Mouse (Mus musculus) hindbrain, postnatal 0 days (tissue): ENCODE measurements around the gene Zfp106. TPM values are rescaled to one million over a fixed set of nuclear protein-coding genes. Genes with fewer than 3 reads are reported as not detected.
A peak's percentile ranks its signal among the peaks of the same experiment; 100 is the strongest.

Source experiments
- ATAC-seq: fragments of 200-750 bp; cut with Nextera tagmentation; 2 replicates; pipeline ENCODE4 v1.8.0; 2017; ENCODE audit warnings: mild to moderate bottlenecking, moderate TSS enrichment, moderate library complexity
- DNase-seq: peaks from one replicate; pipeline ENCODE4 v3.0.0-alpha.2; 2015; ENCODE audit warnings: low spot score
- H3K27ac ChIP-seq: fragments of 300-500 bp; sonication (generic); 2 replicates; pipeline ENCODE4 v1.5.1; 2014; ENCODE audit warnings: mild to moderate bottlenecking
- H3K27me3 ChIP-seq: fragments of 300-500 bp; sonication (generic); 2 replicates; pipeline ENCODE4 v1.6.1; 2014; ENCODE audit warnings: low read length, mixed read lengths; ENCODE audit not compliant: insufficient read depth
- H3K36me3 ChIP-seq: fragments of 300-500 bp; sonication (generic); 2 replicates; pipeline ENCODE4 v1.6.1; 2014; ENCODE audit warnings: low read length, mixed read lengths; ENCODE audit not compliant: insufficient read depth
- H3K4me1 ChIP-seq: fragments of 300-500 bp; sonication (generic); 2 replicates; pipeline ENCODE4 v1.6.1; 2014; ENCODE audit warnings: antibody characterized with exemption, low read length, mixed read lengths; ENCODE audit not compliant: insufficient read depth
- H3K4me2 ChIP-seq: fragments of 300-500 bp; sonication (generic); 2 replicates; pipeline ENCODE4 v1.6.1; 2014; ENCODE audit warnings: low read depth, mild to moderate bottlenecking, low read length, moderate library complexity, mixed read lengths
- H3K4me3 ChIP-seq: fragments of 300-500 bp; sonication (generic); 2 replicates; pipeline ENCODE4 v1.5.1; 2014; ENCODE audit warnings: low read length
- H3K9ac ChIP-seq: fragments of 300-500 bp; sonication (generic); replicated peaks from 2 replicates; pipeline ENCODE4 v1.6.1; 2014; ENCODE audit warnings: mild to moderate bottlenecking, low read length, moderate library complexity, mixed read lengths
- H3K9me3 ChIP-seq: fragments of 300-500 bp; sonication (generic); 2 replicates; pipeline ENCODE4 v1.6.1; 2016; ENCODE audit warnings: low read length, mixed read lengths
- CTCF ChIP-seq: IDR thresholded peaks from 2 replicates; pipeline ENCODE4 v1.5.1; 2016; ENCODE audit warnings: antibody characterized with exemption, control low read depth, low read depth
- WGBS: fragments of 180-500 bp; shearing (Covaris S2); extraction: QIAGEN DNeasy Blood & Tissue Kit; methylation state at CpG from one replicate; pipeline ENCODE4 v1.1.7; 2014; 5-methylcytosine and 5-hydroxymethylcytosine counted together
- polyA plus RNA-seq: library from polyadenylated mRNA; unstranded; fragments of >200 nt; fragmentation: Nextera tagmentation; extraction: Ambion mirVana; gene quantifications from 2 replicates; pipeline ENCODE4 v1.2.1, GENCODE M21; 2015
- total RNA-seq: library from RNA; depleted of rRNA; stranded (reverse); fragments of >200 nt; gene quantifications from 2 replicates; pipeline ENCODE4 v1.2.3, GENCODE M21; 2014

Gene Zfp106
- total and polyA plus RNA-seq, 2 experiments from 2014 or later: 41.6 to 58.9 TPM

- DNase-seq: peak; percentile 74
- Histone ChIP-seq H3K27ac (no peak overlapping the region), H3K4me2 (no peak overlapping the region), H3K36me3 (no peaks in the 10 kb centered on the region), H3K9me3 (no peaks in the 10 kb centered on the region), H3K4me3 (no peak overlapping the region), H3K9ac (no peak overlapping the region), H3K27me3 (no peaks in the 10 kb centered on the region), H3K4me1 (no peaks in the 10 kb centered on the region)
- 56% methylated on average over 3 of the region's 3 CpGs for WGBS
- peak; percentile 73 for TF ChIP-seq CTCF
- peak; percentile 49; the same call in 1 of the 2 replicates for ATAC-seq
Observed at GRCm38 (mm10) chr2:120478600-120478999, 85.0 kb downstream of the Zfp106 start.

DNA sequence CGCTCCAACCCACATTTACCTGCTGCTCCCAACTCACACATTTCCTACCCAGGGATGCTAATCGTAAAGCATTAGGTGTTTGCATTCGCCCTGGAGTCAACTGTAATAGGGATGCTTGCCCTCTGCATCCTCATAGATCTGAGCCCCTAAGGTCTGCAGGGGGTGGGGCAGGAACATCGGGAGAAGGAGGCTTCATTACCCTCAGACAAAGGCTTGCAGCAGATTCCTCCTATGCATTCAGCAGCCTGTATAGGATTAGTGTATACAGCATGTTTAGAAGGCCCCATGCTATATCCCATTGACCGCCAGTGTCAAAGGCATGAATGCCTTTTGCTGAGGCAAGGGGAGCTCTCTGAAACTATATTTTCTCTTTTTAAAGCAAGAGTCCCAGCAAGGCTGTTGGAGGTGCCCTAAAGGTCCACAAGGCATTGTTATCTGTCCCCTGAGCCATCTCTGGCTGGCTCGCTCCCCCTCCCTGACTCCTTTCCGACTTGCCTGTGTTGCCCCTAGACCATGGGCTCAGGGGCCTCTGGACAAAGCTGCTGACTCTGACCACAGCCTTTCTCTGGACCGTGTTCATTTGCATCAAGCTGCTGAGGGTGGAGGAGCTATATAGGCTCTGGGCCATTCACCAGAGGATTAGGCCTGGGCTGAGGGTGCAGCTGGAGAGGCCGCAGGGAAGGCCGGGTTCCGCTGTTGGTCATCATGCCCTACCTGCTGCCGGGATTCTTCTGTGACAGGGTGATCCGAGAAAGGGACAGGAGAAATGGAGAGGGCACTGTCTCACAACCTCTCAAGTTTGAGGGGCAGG lies 87.2 kb downstream of the Zfp106 start:
- H3K27ac ChIP-seq: no peak overlapping the region
- WGBS: 64% methylated on average over 13 of the region's 13 CpGs
- no peak for ATAC-seq
- H3K4me1 ChIP-seq: no peaks in the 10 kb centered on the region
- no peak overlapping the region for H3K4me3 ChIP-seq
- TF ChIP-seq CTCF: no peak
- H3K9me3 ChIP-seq: no peaks in the 10 kb centered on the region
- DNase-seq: no peak
- H3K9ac ChIP-seq: no peak overlapping the region
- H3K36me3 ChIP-seq: no peaks in the 10 kb centered on the region
- no peaks in the 10 kb centered on the region for H3K27me3 ChIP-seq
- H3K4me2 ChIP-seq: no peak overlapping the region

DNA sequence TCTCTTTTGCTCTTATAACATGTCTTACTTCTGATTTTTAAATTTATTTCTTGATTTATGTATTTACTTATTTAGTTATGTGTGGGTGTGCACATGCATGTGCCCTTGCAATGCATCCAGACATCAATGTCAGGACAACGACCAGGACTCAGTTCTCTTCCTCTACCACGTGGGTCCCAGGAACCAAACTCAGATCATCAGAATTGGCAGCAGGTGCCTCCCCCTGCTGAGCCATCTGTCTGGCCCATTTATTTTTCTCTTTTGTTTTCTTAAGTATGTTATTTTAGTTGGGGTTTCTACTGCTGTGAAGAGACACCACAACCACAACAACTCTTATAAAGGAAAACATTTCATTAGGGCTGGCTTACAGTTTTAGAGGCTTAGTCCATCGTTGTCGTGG lies 92.8 kb downstream of the Zfp106 start:
- ATAC-seq: no peak

GRCm38 (mm10) chr2:120469715-120470114 lies 93.9 kb downstream of the Zfp106 start:
- 87% methylated on average over 10 of the region's 10 CpGs for WGBS
- no peak overlapping the region for H3K9ac ChIP-seq
- no peak for DNase-seq
- no peaks in the 10 kb centered on the region for H3K27me3 ChIP-seq
- TF ChIP-seq CTCF: no peak
- H3K27ac ChIP-seq: no peak overlapping the region
- no peak overlapping the region for H3K4me3 ChIP-seq
- no peaks in the 10 kb centered on the region for H3K4me1 ChIP-seq
- H3K9me3 ChIP-seq: no peaks in the 10 kb centered on the region
- H3K36me3 ChIP-seq: no peaks in the 10 kb centered on the region
- ATAC-seq: no peak
- no peak overlapping the region for H3K4me2 ChIP-seq

More for the DNA sequence above, 92.8 kb downstream of the Zfp106 start:
- no peaks in the 10 kb centered on the region for H3K27me3 ChIP-seq
- H3K4me2 ChIP-seq: no peak overlapping the region
- TF ChIP-seq CTCF: no peak
- no peak overlapping the region for H3K27ac ChIP-seq
- no peaks in the 10 kb centered on the region for H3K9me3 ChIP-seq
- H3K9ac ChIP-seq: no peak overlapping the region
- DNase-seq: no peak
- no peaks in the 10 kb centered on the region for H3K4me1 ChIP-seq
- WGBS: 60% methylated on average over 4 of the region's 4 CpGs
- H3K36me3 ChIP-seq: no peaks in the 10 kb centered on the region
- no peak overlapping the region for H3K4me3 ChIP-seq

DNA sequence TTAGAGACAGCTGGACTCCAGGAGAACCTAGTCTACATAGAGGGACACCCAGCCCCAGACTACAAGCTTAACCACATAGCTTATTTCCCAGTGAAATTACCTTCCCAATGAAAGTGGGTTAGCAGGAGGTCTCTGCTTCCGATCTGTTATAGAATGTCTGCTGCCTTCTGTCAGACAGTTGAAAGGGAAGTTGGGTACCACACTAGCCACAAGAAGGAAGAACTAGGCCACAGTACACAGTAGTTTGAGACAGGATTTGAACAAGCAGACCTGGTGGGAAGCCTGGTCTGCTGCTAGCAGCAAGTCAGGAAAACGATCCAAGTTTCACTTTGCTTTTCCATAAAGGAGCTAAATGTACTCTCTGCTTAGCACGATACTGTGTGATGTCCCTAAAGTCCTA lies 94.4 kb downstream of the Zfp106 start:
- ATAC-seq (no peak), DNase-seq (no peak)
- Histone ChIP-seq H3K27ac (no peak overlapping the region), H3K4me2 (no peak overlapping the region), H3K27me3 (no peaks in the 10 kb centered on the region), H3K4me3 (no peak overlapping the region), H3K4me1 (no peaks in the 10 kb centered on the region), H3K9me3 (no peaks in the 10 kb centered on the region), H3K9ac (no peak overlapping the region), H3K36me3 (no peaks in the 10 kb centered on the region)
- no peak for TF ChIP-seq CTCF
- 88% methylated on average over 3 of the region's 3 CpGs for WGBS

DNA sequence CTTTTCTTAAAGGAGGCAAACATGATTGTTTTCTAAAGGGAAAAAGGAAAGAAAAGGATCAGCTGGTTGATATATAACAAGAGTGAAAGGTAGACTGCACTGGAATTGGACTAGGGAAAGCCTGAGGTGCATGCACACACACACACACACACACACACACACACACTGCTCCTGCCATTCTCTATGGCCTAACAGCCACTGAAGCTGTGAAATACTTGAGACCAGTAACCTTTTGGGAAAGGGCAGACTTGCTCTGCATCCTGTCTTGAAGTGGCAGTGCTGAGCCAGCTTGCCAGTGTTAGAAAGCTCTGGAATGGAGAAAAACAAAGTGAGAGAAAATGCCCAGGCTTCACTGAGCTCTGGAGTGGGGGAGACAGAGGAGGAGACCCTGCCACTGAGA lies 95.6 kb downstream of the Zfp106 start:
- no peak for ATAC-seq
- H3K4me3 ChIP-seq: no peak overlapping the region
- no peak overlapping the region for H3K9ac ChIP-seq
- no peak for DNase-seq
- no peak for TF ChIP-seq CTCF
- H3K4me1 ChIP-seq: no peaks in the 10 kb centered on the region
- no peaks in the 10 kb centered on the region for H3K9me3 ChIP-seq
- no peaks in the 10 kb centered on the region for H3K27me3 ChIP-seq
- H3K4me2 ChIP-seq: no peak overlapping the region
- no peaks in the 10 kb centered on the region for H3K36me3 ChIP-seq
- H3K27ac ChIP-seq: no peak overlapping the region

DNA sequence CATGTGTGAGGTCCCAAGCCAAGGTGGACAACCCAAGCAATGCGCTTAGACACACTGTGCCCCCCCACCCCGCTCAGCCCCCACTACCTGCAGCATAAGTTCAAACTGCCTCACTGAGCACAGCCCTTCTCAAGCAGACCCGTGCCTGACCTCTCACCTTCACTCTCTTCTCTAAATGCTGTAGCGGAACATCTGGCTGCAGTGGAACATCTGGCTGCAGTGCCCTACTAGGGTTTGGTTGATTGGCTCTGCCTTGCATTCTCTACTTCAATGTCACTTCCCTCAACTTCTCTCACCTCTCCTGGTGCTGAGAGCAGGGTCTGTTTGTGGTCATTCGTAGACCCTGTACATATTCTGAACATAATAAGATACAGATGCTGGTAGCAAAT lies 98.3 kb downstream of the Zfp106 start:
- 92% methylated on average over 5 of the region's 5 CpGs for WGBS
- ATAC-seq (no peak), DNase-seq (no peak)
- H3K4me3 ChIP-seq: no peak overlapping the region
- H3K9ac ChIP-seq: no peak overlapping the region
- H3K4me1 ChIP-seq: no peaks in the 10 kb centered on the region
- H3K27ac ChIP-seq: no peak overlapping the region
- H3K27me3 ChIP-seq: no peaks in the 10 kb centered on the region
- no peak overlapping the region for H3K4me2 ChIP-seq
- H3K36me3 ChIP-seq: no peaks in the 10 kb centered on the region
- TF ChIP-seq CTCF: no peak
- H3K9me3 ChIP-seq: no peaks in the 10 kb centered on the region
